Mouse (Mus musculus): ENCODE data around the gene Ywhab.

GRCm38 (mm10) chr2:164019943-164020342 lies 25.2 kb downstream of the Ywhab start:
- no peak for TF ChIP-seq CTCF (IDR thresholded peaks at IDR 0.05; ENCODE audit: insufficient read depth, low read length)
- no peak for TF ChIP-seq POLR2A (IDR thresholded peaks at IDR 0.05; ENCODE audit: borderline replicate concordance, extremely low read depth, low read depth, low read length)
